Mouse (Mus musculus): ENCODE measurements around the gene Wfikkn1. TPM values are rescaled to one million over a fixed set of nuclear protein-coding genes. Genes with fewer than 3 reads are reported as not detected.
A peak's percentile ranks its signal among the peaks of the same experiment; 100 is the strongest.

Wfikkn1 gene
- total RNA-seq, 1 experiment from 2014 or later: 1.0 TPM

GRCm38 (mm10) chr17:25828712-25829557 lies 51.7 kb downstream of the Wfikkn1 start, which contains the start of gene Jmjd8:
TSS of gene Jmjd8 (plus strand) at chr17:25828867.
- peak; percentile 43 for ATAC-seq (replicated peaks; ENCODE audit: low read depth, poor library complexity, severe bottlenecking)

- no peak for ATAC-seq (replicated peaks; ENCODE audit: low read depth, poor library complexity, severe bottlenecking)
Measured at GRCm38 (mm10) chr17:25828223-25828594, 52.4 kb downstream of the Wfikkn1 start.

Other genes starting within 250 kb of the Wfikkn1 start
- gene Gng13, start 163.7 kb downstream of the Wfikkn1 start, total RNA-seq (2017): not detected in 2 replicates
- 17.0 and 28.5 TPM in 2 replicates for gene Chtf18, start 153.4 kb downstream of the Wfikkn1 start, total RNA-seq (2017)
- 3.0 and 3.9 TPM in 2 replicates for gene Rpusd1, start 153.2 kb downstream of the Wfikkn1 start, total RNA-seq (2017)
- gene Mslnl, start 144.8 kb downstream of the Wfikkn1 start, total RNA-seq (2017): not detected in 2 replicates
- gene Msln, start 126.5 kb downstream of the Wfikkn1 start, total RNA-seq (2017): not detected in 2 replicates
- gene Narfl, start 107.1 kb downstream of the Wfikkn1 start, total RNA-seq (2017): 8.7 and 32.7 TPM in 2 replicates
- gene Haghl, start 95.2 kb downstream of the Wfikkn1 start, total RNA-seq (2017): 13.6 and 28.4 TPM in 2 replicates
- gene Ccdc78, start 94.3 kb downstream of the Wfikkn1 start, total RNA-seq (2017): not detected in 2 replicates
- 47.9 and 51.1 TPM in 2 replicates for gene Fam173a, start 88.0 kb downstream of the Wfikkn1 start, total RNA-seq (2017)
- gene AC134908.4, start 85.2 kb downstream of the Wfikkn1 start, total RNA-seq (2017): 4.3 TPM in 1 of 2 replicates, not detected in the other
- 26.7 and 27.8 TPM in 2 replicates for gene Metrn, start 83.7 kb downstream of the Wfikkn1 start, total RNA-seq (2017)
- gene Fbxl16, start 71.8 kb downstream of the Wfikkn1 start, total RNA-seq (2017): 0.18 TPM in 1 of 2 replicates, not detected in the other
- 10.2 and 21.0 TPM in 2 replicates for gene Wdr24, start 57.2 kb downstream of the Wfikkn1 start, total RNA-seq (2017)
- gene Jmjd8, start 52.0 kb downstream of the Wfikkn1 start, total RNA-seq (2017): 15.4 and 21.7 TPM in 2 replicates
- 60.4 and 84.7 TPM in 2 replicates for gene Stub1, start 47.5 kb downstream of the Wfikkn1 start, total RNA-seq (2017)
- 0.46 TPM in 1 of 2 replicates, not detected in the other for gene Rhbdl1, start 43.6 kb downstream of the Wfikkn1 start, total RNA-seq (2017)
- gene Gm20683, start 39.1 kb downstream of the Wfikkn1 start, total RNA-seq (2017): not detected in 2 replicates
- 23.7 and 29.7 TPM in 2 replicates for gene Rhot2, start 36.0 kb downstream of the Wfikkn1 start, total RNA-seq (2017)
- 18.6 and 23.8 TPM in 2 replicates for gene Wdr90, start 19.4 kb downstream of the Wfikkn1 start, total RNA-seq (2017)
- gene Mcrip2, start 12.1 kb downstream of the Wfikkn1 start, total RNA-seq (2017): 22.3 and 24.0 TPM in 2 replicates
- 13.9 and 15.9 TPM in 2 replicates for gene Mettl26, start 5.8 kb downstream of the Wfikkn1 start, total RNA-seq (2017)
- gene Rab40c, start 38.9 kb upstream of the Wfikkn1 start, total RNA-seq (2017): 1.0 and 7.0 TPM in 2 replicates
- 50.4 and 62.4 TPM in 2 replicates for gene Pigq, start 64.1 kb upstream of the Wfikkn1 start, total RNA-seq (2017)
- not detected in 2 replicates for gene Nhlrc4, start 64.1 kb upstream of the Wfikkn1 start, total RNA-seq (2017)
- not detected in 2 replicates for gene A930017K11Rik, start 71.7 kb upstream of the Wfikkn1 start, total RNA-seq (2017)
- 4.1 and 4.6 TPM in 2 replicates for gene Capn15, start 104.9 kb upstream of the Wfikkn1 start, total RNA-seq (2017)
- gene Rab11fip3, start 188.7 kb upstream of the Wfikkn1 start, total RNA-seq (2017): 0.97 and 2.2 TPM in 2 replicates
- gene Decr2, start 209.5 kb upstream of the Wfikkn1 start, total RNA-seq (2017): 11.8 and 16.0 TPM in 2 replicates
- 70.1 and 78.8 TPM in 2 replicates for gene Nme4, start 214.7 kb upstream of the Wfikkn1 start, total RNA-seq (2017)
- 2.4 and 9.3 TPM in 2 replicates for gene Tmem8, start 232.4 kb upstream of the Wfikkn1 start, total RNA-seq (2017)
- gene Mrpl28, start 242.6 kb upstream of the Wfikkn1 start, total RNA-seq (2017): 36.4 and 48.0 TPM in 2 replicates

Measured in common myeloid progenitor, adult 5-6 weeks (primary cell).